Mouse (Mus musculus) neural tube, postnatal 0 days (tissue): ENCODE measurements around the gene Rbms2. TPM values are rescaled to one million over a fixed set of nuclear protein-coding genes. Genes with fewer than 3 reads are reported as not detected.

Experiments
- microRNA counts: library from miRNA; unstranded; fragments of <30 nt; microRNA quantifications from one replicate; lab custom pipeline; 2015
- microRNA-seq: library from miRNA; unstranded; fragments of <30 nt; microRNA quantifications from one replicate; pipeline ENCODE4, GENCODE M21; 2016
- polyA plus RNA-seq: library from polyadenylated mRNA; unstranded; fragments of >200 nt; fragmentation: Nextera tagmentation; extraction: Ambion mirVana; gene quantifications from 2 replicates; pipeline ENCODE4 v1.2.1, GENCODE M21; 2015

Gene Rbms2
- polyA plus RNA-seq = 6.5 and 7.0 TPM in 2 replicates

GRCm38 (mm10) chr10:128179989-128180388 lies at the start of gene Rbms2:
Gene Rbms2 (minus strand): TSS chr10:128180297.

GRCm38 (mm10) chr10:128225538-128225937 lies 45.4 kb upstream of the Rbms2 start, which contains the start of gene Mip:
Gene Mip (plus strand): TSS chr10:128225838.

GRCm38 (mm10) chr10:128211390-128212108 lies 31.5 kb upstream of the Rbms2 start, which contains the start of gene Spryd4:
Gene Spryd4 (minus strand): TSS chr10:128211807.

DNA sequence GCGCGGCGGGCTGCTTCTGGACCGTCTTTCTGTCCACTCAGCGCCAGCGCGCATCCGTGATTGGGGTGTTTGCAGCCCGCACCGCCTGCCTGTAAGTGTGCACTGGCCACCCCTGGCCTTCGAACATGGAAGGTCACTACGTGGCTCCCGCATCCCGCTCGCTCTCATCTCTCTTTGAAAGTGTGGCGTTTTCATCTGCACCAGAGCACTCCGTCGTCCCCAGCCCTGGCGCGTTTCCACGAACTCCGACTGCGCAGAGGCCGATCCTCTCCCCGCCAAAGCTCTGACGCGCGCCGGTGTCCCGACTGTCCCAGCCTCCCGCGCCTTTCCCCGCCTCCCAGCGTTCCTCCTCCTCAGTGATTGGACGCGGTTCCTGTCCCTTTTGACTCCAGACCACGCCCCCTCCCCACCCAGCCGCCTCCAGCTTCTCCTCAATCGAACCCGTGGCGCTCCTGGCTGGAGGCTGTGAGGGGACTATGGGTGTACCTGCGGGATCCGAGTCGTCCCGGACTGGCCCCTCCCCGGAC lies 14.0 kb upstream of the Rbms2 start, which contains the start of gene Gls2:
Gls2 (plus strand) TSS at position 434 of the 527 bp plus-strand sequence.

DNA sequence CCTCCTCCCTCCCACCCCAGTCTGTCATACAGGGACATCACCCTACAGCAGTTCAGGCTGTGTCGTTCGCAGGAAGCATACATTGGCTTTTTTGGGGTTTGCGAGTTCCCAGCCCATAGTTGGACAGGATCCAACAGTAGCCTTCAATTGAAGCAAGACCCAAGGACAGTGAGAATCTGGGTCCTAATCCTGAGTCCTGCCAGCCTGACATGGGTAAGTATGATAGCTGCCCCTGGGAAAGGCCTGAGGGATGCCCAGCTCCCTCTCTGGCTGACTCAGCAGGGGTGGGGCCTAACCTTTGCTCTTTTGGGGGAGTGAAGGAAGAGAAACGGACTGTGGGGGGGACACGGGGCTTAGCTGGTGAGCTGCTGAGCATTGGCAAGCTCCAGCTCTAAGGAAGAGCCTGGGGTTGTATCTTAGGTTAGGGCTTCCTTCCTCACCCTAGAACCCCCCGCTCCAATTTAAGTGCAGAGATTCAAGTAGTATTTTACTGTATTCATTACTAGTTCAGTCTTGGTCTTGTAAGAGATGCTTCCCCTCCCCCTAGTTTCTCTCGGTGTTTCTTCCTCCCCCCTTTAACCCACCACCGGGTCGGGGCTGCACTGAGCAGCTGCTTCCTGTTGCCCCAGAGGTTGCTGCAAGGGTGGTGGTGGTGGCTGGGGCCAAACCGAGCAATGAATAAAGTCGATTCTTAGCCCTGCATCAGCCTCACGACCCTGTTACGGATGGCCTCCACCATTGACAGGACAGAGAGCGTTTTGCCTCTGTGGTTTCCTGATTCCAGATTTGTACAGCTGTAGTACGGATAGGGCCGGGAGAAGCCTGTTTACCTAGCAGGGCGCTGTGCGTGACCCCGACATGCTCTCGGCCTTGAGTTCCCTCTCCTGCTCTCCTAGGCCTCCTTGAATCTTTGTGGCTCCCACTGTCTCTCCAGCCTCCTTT lies 88.3 kb downstream of the Rbms2 start, which contains the start of gene Baz2a:
Baz2a (plus strand) TSS at position 14 of the 942 bp plus-strand sequence.

DNA sequence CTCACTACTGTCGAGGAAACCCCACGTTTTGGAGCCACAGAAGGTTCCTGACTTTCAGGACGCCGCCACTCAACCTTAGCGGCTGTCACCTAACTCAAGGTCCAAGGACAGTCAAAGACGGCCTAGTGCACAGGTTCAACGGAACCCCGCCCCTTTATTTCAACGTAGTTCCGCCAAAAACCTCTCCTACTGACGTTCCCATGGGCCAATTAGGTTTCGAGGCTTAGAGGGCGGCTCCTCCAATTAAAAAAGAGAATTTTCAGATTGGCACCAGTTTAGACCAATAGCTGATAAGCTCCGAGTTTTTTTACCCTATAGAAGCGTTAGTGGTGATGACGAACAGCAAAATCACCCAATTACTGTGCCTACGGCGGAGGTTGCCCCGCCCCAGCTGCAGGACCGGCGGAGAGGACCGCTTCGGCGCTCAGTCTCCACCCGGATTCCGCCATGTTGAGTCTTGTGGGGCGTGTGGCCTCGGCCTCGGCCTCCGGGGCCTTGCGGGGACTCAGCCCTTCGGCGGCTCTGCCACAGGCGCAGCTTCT lies 97.1 kb downstream of the Rbms2 start, which contains the start of gene Atp5b:
Atp5b (plus strand) TSS at position 394 of the 542 bp plus-strand sequence.

MicroRNA genes within 50 kb of the gene (microRNA counts, 519-probe panel; counts per million panel counts)
- microRNA mmu-miR-677 (lab: Ali Mortazavi, UCI) = 40.5 counts per million

Small RNA genes lying within 50 kb of the gene (microRNA-seq; reads per million reads assigned to microRNA genes)
- gene Mir677 = 24.4 reads per million, percentile 28 among the genes with 10 or more reads in this experiment

Other genes starting within 250 kb of the Rbms2 start
- gene Hsd17b6, start 172.7 kb downstream of the Rbms2 start, polyA plus RNA-seq = not detected in 2 replicates
- gene Prim1, start 165.1 kb downstream of the Rbms2 start, polyA plus RNA-seq = 24.3 and 26.1 TPM in 2 replicates
- 431 and 441 TPM in 2 replicates for gene Naca, start 144.7 kb downstream of the Rbms2 start, polyA plus RNA-seq
- gene Ptges3, start 121.3 kb downstream of the Rbms2 start, polyA plus RNA-seq = 362 and 422 TPM in 2 replicates
- gene Atp5b, start 97.0 kb downstream of the Rbms2 start, polyA plus RNA-seq = 2,307 and 2,329 TPM in 2 replicates
- 10.3 and 11.0 TPM in 2 replicates for gene Baz2a, start 88.7 kb downstream of the Rbms2 start, polyA plus RNA-seq
- gene Gls2, start 14.2 kb upstream of the Rbms2 start, polyA plus RNA-seq = 2.4 and 3.4 TPM in 2 replicates
- gene Spryd4, start 31.5 kb upstream of the Rbms2 start, polyA plus RNA-seq = 25.4 and 26.1 TPM in 2 replicates
- not detected in 2 replicates for gene Mip, start 45.5 kb upstream of the Rbms2 start, polyA plus RNA-seq
- gene Timeless, start 51.8 kb upstream of the Rbms2 start, polyA plus RNA-seq = 11.0 and 13.3 TPM in 2 replicates
- gene Apon, start 73.8 kb upstream of the Rbms2 start, polyA plus RNA-seq = not detected in 2 replicates
- 0.52 and 0.73 TPM in 2 replicates for gene Apof, start 88.4 kb upstream of the Rbms2 start, polyA plus RNA-seq
- 12.7 and 12.8 TPM in 2 replicates for gene Stat2, start 90.3 kb upstream of the Rbms2 start, polyA plus RNA-seq
- 0.13 and 0.40 TPM in 2 replicates for gene Il23a, start 118.5 kb upstream of the Rbms2 start, polyA plus RNA-seq
- 11.9 and 14.3 TPM in 2 replicates for gene Pan2, start 123.0 kb upstream of the Rbms2 start, polyA plus RNA-seq
- gene Cnpy2, start 142.2 kb upstream of the Rbms2 start, polyA plus RNA-seq = 196 and 205 TPM in 2 replicates
- 251 and 275 TPM in 2 replicates for gene Cs, start 157.4 kb upstream of the Rbms2 start, polyA plus RNA-seq
- 53.4 and 56.3 TPM in 2 replicates for gene Coq10a, start 188.7 kb upstream of the Rbms2 start, polyA plus RNA-seq
- gene Ankrd52, start 196.8 kb upstream of the Rbms2 start, polyA plus RNA-seq = 10.7 and 13.3 TPM in 2 replicates
- gene Slc39a5, start 220.9 kb upstream of the Rbms2 start, polyA plus RNA-seq = 0.67 and 1.3 TPM in 2 replicates
- 145 TPM in 2 replicates for gene Nabp2, start 231.2 kb upstream of the Rbms2 start, polyA plus RNA-seq
- 65.5 and 72.9 TPM in 2 replicates for gene Rnf41, start 231.4 kb upstream of the Rbms2 start, polyA plus RNA-seq